Mouse (Mus musculus): ENCODE measurements at regions not wholly inside any gene's neighbourhood (a gene's known extent, or its start where the extent isn't known, plus 50 kb on each side); places are given as distances from the start of the nearest gene placed in this dataset.

DNA sequence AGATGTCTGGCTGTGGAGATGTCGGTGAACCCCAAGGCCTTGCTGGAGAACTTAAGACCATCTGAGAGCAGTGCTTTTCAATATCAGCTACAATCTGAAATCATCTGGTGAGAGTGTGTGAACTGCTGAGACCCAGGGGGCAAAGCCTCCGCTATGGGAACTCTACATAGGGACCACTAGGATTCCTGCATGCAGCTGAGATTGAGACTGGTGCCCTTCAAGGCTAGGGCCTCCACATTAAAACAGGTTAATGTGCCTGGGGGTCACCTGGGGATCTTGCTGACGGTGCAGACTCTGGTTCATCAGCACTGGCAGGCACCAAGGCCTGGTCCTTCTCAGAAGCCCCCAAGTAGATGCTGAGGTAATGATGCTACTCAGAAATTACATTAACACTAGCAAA, 154.6 kb downstream of the Kdr start:
- no peak overlapping the region for H3K9ac ChIP-seq (ENCODE audit: low read depth, low read length)
- no peak for ATAC-seq
- H3K4me3 ChIP-seq (ENCODE audit: low read depth, low read length): no peak overlapping the region
- H3K4me1 ChIP-seq (ENCODE audit: control insufficient read depth, insufficient read depth, low read length): no peaks in the 10 kb centered on the region
- H3K9me3 ChIP-seq (replicated peaks; ENCODE audit: control insufficient read depth, low read length, poor library complexity, severe bottlenecking): no peaks in the 10 kb centered on the region
- no peaks in the 10 kb centered on the region for H3K27me3 ChIP-seq (ENCODE audit: control insufficient read depth, insufficient read depth, low read depth, low read length)
- WGBS: 95% methylated on average over 3 of the region's 3 CpGs
- H3K36me3 ChIP-seq (ENCODE audit: control insufficient read depth, insufficient read depth, low read length): no peaks in the 10 kb centered on the region
- no peak overlapping the region for H3K27ac ChIP-seq (ENCODE audit: low read length)
- H3K4me2 ChIP-seq (ENCODE audit: low read length): no peak overlapping the region

DNA sequence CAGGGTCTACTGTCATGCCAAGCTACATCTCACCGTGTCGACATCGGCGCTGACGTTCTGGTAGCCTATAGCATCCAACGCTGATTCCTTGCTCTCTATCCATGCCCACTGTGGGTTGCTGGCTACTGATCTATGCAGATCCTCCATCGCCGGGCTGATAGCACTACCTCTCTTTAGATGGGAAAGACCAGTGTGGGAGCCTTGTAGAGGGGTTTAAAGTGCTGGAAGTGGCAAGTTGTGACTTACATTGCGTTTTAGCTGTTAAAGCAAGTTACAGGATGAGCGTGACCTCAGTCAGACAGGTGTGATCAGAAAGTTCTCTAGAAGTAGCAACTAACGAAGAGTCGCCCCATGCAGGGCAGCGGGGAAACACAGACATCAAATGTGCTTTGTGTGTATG, 160.9 kb downstream of the Kdr start:
- 97% methylated on average over 13 of the region's 13 CpGs for WGBS
- ATAC-seq: no peak
- Histone ChIP-seq H3K4me2 (ENCODE audit: low read length) (no peak overlapping the region), H3K4me1 (ENCODE audit: control insufficient read depth, insufficient read depth, low read length) (no peaks in the 10 kb centered on the region), H3K4me3 (ENCODE audit: low read depth, low read length) (no peak overlapping the region), H3K9ac (ENCODE audit: low read depth, low read length) (no peak overlapping the region), H3K27me3 (ENCODE audit: control insufficient read depth, insufficient read depth, low read depth, low read length) (no peaks in the 10 kb centered on the region), H3K36me3 (ENCODE audit: control insufficient read depth, insufficient read depth, low read length) (no peaks in the 10 kb centered on the region), H3K9me3 (replicated peaks; ENCODE audit: control insufficient read depth, low read length, poor library complexity, severe bottlenecking) (no peaks in the 10 kb centered on the region), H3K27ac (ENCODE audit: low read length) (no peak overlapping the region)

DNA sequence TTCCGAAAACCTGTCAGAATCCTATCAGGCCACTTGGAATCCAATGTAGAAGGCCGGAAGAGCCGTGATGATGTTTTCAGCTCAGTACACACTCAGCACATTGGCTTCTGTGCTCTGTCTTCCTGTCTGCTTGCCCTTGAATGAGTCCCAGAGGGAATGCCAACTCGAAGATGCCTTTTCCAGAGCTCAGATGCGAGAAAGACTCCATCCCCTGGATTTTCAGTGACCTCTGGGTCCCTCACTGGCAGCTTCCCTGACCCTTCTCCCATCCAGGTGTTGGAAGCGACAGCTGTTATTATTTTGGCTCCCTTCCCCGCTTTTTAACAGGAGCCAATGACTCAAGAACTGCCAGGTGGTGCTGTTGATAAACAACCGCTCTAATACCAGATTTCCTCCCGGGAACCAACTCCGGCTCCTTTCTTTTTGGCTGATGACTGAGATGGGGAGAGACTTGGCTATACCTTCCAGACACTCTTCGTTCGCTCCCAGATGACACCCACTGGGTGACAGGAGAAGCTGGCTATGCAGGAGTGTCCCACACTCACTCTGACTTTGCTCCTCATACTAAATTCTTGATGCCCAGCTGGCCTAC, 163.8 kb downstream of the Kdr start:
- no peak overlapping the region for H3K4me3 ChIP-seq (ENCODE audit: low read depth, low read length)
- no peaks in the 10 kb centered on the region for H3K4me1 ChIP-seq (ENCODE audit: control insufficient read depth, insufficient read depth, low read length)
- no peak overlapping the region for H3K9ac ChIP-seq (ENCODE audit: low read depth, low read length)
- no peak for ATAC-seq
- no peak overlapping the region for H3K27ac ChIP-seq (ENCODE audit: low read length)
- H3K36me3 ChIP-seq (ENCODE audit: control insufficient read depth, insufficient read depth, low read length): no peaks in the 10 kb centered on the region
- H3K4me2 ChIP-seq (ENCODE audit: low read length): no peak overlapping the region
- no peaks in the 10 kb centered on the region for H3K9me3 ChIP-seq (replicated peaks; ENCODE audit: control insufficient read depth, low read length, poor library complexity, severe bottlenecking)
- WGBS: 80% methylated on average over 12 of the region's 12 CpGs
- H3K27me3 ChIP-seq (ENCODE audit: control insufficient read depth, insufficient read depth, low read depth, low read length): no peaks in the 10 kb centered on the region

GRCm38 (mm10) chr5:75812686-75813085, 165.6 kb downstream of the Kdr start:
- no peaks in the 10 kb centered on the region for H3K27me3 ChIP-seq (ENCODE audit: control insufficient read depth, insufficient read depth, low read depth, low read length)
- no peaks in the 10 kb centered on the region for H3K36me3 ChIP-seq (ENCODE audit: control insufficient read depth, insufficient read depth, low read length)
- 78% methylated on average over 4 of the region's 4 CpGs for whole genome bisulfite sequencing
- no peaks in the 10 kb centered on the region for H3K4me1 ChIP-seq (ENCODE audit: control insufficient read depth, insufficient read depth, low read length)
- H3K4me2 ChIP-seq (ENCODE audit: low read length): no peak overlapping the region
- H3K4me3 ChIP-seq (ENCODE audit: low read depth, low read length): no peak overlapping the region
- no peak overlapping the region for H3K9ac ChIP-seq (ENCODE audit: low read depth, low read length)
- H3K27ac ChIP-seq (ENCODE audit: low read length): no peak overlapping the region
- H3K9me3 ChIP-seq (replicated peaks; ENCODE audit: control insufficient read depth, low read length, poor library complexity, severe bottlenecking): no peaks in the 10 kb centered on the region
- no peak for ATAC-seq

- Histone ChIP-seq H3K36me3 (ENCODE audit: control insufficient read depth, insufficient read depth, low read length) (no peaks in the 10 kb centered on the region), H3K4me1 (ENCODE audit: control insufficient read depth, insufficient read depth, low read length) (no peaks in the 10 kb centered on the region), H3K4me2 (ENCODE audit: low read length) (no peak overlapping the region), H3K27me3 (ENCODE audit: control insufficient read depth, insufficient read depth, low read depth, low read length) (no peaks in the 10 kb centered on the region), H3K9ac (ENCODE audit: low read depth, low read length) (no peak overlapping the region), H3K27ac (ENCODE audit: low read length) (no peak overlapping the region), H3K9me3 (replicated peaks; ENCODE audit: control insufficient read depth, low read length, poor library complexity, severe bottlenecking) (no peaks in the 10 kb centered on the region), H3K4me3 (ENCODE audit: low read depth, low read length) (no peak overlapping the region)
- no peak for ATAC-seq
- 85% methylated on average over 18 of the region's 18 CpGs for WGBS
These were observed 169.5 kb downstream of the Kdr start for GRCm38 (mm10) chr5:75808551-75809332.

GRCm38 (mm10) chr5:75805011-75805410, 173.2 kb downstream of the Kdr start:
- H3K27ac ChIP-seq (ENCODE audit: low read length): no peak overlapping the region
- no peaks in the 10 kb centered on the region for H3K9me3 ChIP-seq (replicated peaks; ENCODE audit: control insufficient read depth, low read length, poor library complexity, severe bottlenecking)
- H3K9ac ChIP-seq (ENCODE audit: low read depth, low read length): no peak overlapping the region
- H3K4me1 ChIP-seq (ENCODE audit: control insufficient read depth, insufficient read depth, low read length): peaks cover 6% of the 10 kb centered on the region; the same call in 1 of the 2 replicates
- ATAC-seq: no peak
- no peak overlapping the region for H3K4me2 ChIP-seq (ENCODE audit: low read length)
- no peaks in the 10 kb centered on the region for H3K27me3 ChIP-seq (ENCODE audit: control insufficient read depth, insufficient read depth, low read depth, low read length)
- H3K4me3 ChIP-seq (ENCODE audit: low read depth, low read length): no peak overlapping the region
- no peaks in the 10 kb centered on the region for H3K36me3 ChIP-seq (ENCODE audit: control insufficient read depth, insufficient read depth, low read length)
- WGBS: 86% methylated on average over 2 of the region's 2 CpGs

DNA sequence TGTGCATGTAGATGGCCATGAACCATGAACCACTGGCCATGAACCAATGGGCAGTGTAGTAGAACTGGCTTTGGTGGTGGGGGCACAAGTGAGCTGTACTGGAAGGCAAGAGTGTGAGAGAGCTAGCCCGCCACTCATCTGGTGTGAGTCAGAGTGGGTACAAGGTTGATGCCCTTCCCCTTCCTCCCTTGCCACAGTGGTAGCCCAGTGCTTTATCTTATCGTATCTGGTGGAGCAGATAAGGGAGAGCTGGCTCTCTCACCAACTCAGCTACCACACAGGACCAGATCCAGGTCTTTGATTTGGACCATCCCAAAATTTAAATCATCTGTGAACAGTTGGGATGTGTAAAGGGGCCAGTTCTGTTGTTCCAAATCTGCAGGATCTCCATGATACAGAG, 173.9 kb downstream of the Kdr start:
- no peaks in the 10 kb centered on the region for H3K9me3 ChIP-seq (replicated peaks; ENCODE audit: control insufficient read depth, low read length, poor library complexity, severe bottlenecking)
- WGBS: 97% methylated on average over 2 of the region's 2 CpGs
- no peak overlapping the region for H3K27ac ChIP-seq (ENCODE audit: low read length)
- no peak overlapping the region for H3K9ac ChIP-seq (ENCODE audit: low read depth, low read length)
- H3K4me1 ChIP-seq (ENCODE audit: control insufficient read depth, insufficient read depth, low read length): peaks cover 10% of the 10 kb centered on the region; the same call in 1 of the 2 replicates
- no peaks in the 10 kb centered on the region for H3K27me3 ChIP-seq (ENCODE audit: control insufficient read depth, insufficient read depth, low read depth, low read length)
- no peak for ATAC-seq
- no peaks in the 10 kb centered on the region for H3K36me3 ChIP-seq (ENCODE audit: control insufficient read depth, insufficient read depth, low read length)
- H3K4me3 ChIP-seq (ENCODE audit: low read depth, low read length): no peak overlapping the region
- H3K4me2 ChIP-seq (ENCODE audit: low read length): no peak overlapping the region

- Histone ChIP-seq H3K9ac (ENCODE audit: low read depth, low read length) (no peak overlapping the region), H3K4me3 (ENCODE audit: low read depth, low read length) (no peak overlapping the region), H3K27me3 (ENCODE audit: control insufficient read depth, insufficient read depth, low read depth, low read length) (no peaks in the 10 kb centered on the region), H3K36me3 (ENCODE audit: control insufficient read depth, insufficient read depth, low read length) (no peaks in the 10 kb centered on the region), H3K27ac (ENCODE audit: low read length) (no peak overlapping the region), H3K4me2 (ENCODE audit: low read length) (no peak overlapping the region), H3K9me3 (replicated peaks; ENCODE audit: control insufficient read depth, low read length, poor library complexity, severe bottlenecking) (no peaks in the 10 kb centered on the region), H3K4me1 (ENCODE audit: control insufficient read depth, insufficient read depth, low read length) (peaks cover 10% of the 10 kb centered on the region; the same call in 1 of the 2 replicates)
- WGBS: 97% methylated on average over 2 of the region's 2 CpGs
- ATAC-seq: no peak
These were observed 175.2 kb downstream of the Kdr start for GRCm38 (mm10) chr5:75803012-75803411.
